Mouse (Mus musculus) lung, adult 2 months (tissue): Measurements from ENCODE around the gene Ccdc62.

Experiments
- CTCF ChIP-seq: fragments of 200-500 bp; IDR thresholded peaks from 2 replicates; pipeline ENCODE4 v1.5.1; 2011; ENCODE audit warnings: mild to moderate bottlenecking, low read length, control low read depth; ENCODE audit not compliant: insufficient read depth
- POLR2A ChIP-seq: fragments of 200-500 bp; IDR thresholded peaks from 2 replicates; pipeline ENCODE4 v1.6.1; 2011; ENCODE audit warnings: low read depth, mild to moderate bottlenecking, control low read depth, low read length, borderline replicate concordance; ENCODE audit errors: extremely low read depth

DNA sequence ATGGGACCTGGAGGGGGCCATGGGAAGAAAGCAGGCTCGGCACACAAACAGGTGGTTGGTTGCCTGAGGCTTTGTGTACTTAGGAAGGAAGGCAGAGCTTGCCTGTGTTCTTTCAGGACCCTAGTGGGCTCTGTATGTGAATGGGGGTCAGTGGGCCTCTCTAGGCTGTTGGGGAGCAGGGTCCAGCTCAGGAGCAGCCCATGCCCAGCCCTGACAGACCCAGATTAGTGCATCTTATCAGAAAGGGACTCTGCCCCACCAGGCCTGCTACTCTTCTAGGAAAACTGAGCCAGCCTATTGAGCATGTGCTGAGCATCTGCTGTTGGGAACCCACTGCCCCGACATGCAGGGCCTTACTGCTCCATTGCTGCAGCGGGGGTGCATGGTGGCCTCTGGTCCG, 57.0 kb downstream of the Ccdc62 start:
- TF ChIP-seq POLR2A = no peak
- TF ChIP-seq CTCF = no peak
